Mouse (Mus musculus) heart, adult 11 months (tissue): ENCODE data around the gene Gm49416.
A peak's percentile ranks its signal among the peaks of the same experiment; 100 is the strongest.

Experiments used
- DNase-seq: peaks from one replicate; pipeline ENCODE4 v3.0.0; 2022

Gm49416 gene

DNA sequence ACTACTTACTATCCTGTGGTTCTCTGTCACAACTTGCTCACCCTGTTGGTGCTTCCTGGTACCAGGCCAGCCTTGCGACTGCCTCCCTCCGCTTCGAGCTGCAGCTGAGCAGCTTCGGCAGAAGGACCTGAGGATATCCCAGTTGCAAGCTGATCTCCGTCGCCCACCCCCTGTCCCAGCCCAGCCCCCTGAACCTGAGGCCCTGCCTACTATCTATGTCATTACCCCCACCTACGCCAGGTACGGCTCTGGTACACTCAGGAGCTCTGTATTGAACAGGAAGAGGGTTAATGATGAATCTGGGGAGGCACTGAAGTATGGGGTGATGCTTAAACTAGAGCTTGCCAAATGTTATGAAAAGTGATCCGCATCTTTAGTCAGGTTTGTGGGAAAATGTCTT lies 33.0 kb downstream of the Gm49416 start:
- peak; percentile 92 for DNase-seq

DNA sequence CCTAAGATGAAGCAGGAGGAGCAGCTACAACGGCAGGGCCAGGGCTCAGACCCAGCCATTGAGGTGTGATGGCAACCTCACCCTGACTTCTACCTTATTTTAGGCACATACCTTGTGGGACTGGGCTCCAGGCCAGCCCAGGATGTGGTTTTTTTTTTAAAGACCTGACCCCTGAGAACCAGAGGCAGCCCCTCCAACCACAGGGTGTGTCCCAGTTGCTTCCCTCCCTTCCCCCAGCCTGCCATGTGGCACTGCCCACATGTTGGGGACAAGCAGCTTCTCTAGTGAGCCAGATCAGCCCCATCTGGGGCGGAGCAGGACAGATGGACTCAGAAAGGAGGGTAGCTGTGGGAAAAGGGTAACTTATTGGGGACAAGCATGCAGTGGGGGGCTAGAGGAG lies 38.0 kb downstream of the Gm49416 start:
- peak; percentile 90 for DNase-seq

DNA sequence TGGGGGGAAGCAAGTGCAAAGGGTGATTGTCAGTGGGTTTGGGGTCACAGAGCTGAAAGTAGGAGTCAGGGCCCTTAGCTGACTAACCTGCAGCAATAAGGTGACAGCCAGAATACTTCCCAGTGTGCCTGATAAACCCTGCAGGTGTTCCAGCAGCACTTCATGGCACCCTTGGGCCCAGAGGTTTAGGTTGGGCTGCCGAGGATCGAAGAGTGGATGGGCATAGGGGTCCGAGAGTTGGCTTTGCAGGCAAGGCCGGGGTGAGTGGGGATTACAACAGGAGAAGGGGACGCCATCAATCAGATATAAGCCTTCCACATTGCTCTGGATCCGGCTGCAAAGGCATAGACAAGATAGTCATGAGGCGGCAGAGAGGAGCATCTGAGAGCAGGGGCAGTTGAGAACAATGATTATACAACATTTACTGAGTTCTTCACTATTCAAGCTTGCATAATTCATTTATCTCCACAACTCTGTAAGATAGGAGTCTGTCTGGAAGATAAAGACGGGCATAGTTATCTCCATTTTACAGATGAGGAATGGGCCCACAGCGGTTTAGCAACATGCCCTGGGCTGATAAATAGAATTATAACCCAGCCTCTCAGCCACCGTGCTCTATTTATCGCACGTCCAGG lies 39.3 kb downstream of the Gm49416 start:
- DNase-seq: peak; percentile 91

DNA sequence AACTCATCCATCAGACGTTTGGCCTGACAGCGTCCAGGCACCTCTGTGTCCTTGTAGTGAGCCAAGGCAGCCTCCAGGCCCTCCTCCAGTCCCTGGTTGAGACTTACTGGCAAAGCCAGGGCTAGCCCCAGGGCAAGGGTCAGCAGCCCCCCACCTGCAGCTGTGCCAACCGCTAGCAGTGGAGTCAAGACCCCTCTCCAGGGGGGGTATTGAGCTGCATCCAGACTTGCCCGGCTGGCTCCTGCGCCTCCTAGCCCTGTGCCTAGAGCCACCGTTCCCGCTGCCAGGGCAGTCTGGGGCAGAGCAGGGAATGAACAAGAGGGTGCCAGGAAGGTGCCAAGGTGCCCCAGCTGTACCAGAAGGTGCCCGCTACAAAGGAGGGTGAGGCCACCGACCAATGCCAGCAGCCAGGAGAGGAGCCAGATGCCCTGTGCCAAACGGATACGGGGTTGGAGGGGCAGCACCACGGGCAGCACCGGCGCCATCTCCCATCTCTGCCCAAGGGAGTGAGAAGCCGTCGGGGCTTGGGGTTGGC lies 40.0 kb downstream of the Gm49416 start:
- no peak for DNase-seq

DNA sequence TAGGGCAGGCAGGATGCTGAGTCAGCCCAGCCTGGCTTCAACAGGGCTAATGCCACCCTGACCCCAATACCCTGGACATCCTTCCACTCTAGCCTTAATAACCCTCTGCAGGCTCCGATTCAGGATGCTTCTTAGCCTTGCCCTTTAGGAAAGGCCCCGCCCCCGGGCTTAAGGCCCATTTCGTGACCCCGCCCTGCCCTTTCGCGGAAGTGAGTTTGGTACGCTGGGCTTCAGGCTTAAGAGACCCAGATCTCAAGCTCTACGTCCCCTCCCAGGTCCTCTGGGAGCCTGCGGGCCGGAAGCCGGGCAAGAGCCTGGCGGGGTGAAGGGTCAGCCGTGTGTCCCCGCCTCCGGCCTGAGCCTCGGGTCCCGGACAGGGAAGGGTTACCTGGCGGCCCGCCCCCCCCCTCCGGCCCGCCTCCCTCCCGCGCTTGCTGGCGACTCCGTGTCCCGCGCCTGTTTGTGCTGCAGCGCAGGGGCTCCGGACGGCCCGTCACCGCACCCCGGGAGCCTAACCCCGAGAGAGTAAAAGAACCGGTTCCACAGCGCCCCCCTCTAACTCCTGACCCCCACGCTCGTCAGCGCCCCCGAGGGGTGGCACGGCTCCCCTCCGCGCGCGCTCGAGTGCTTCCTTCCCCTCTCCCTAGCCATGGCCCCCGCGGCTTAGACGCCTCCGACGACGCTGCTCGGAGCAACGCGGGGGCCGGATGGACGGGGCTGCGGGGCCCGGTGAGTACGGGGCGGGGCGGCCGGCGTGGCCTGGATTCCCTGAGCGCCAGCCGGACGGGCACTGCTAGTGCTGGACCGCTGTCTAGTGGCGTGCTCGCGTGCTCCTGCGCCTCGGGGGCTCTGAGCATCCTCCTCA lies 40.7 kb downstream of the Gm49416 start, which contains the start of the genes Rom1 and Eml3:
Gene Rom1 (minus strand): TSS at position 133 of the 865 bp plus-strand sequence.
Gene Eml3 (plus strand): TSS at position 329 of the 865 bp plus-strand sequence.
- peak; percentile 99 for DNase-seq

DNA sequence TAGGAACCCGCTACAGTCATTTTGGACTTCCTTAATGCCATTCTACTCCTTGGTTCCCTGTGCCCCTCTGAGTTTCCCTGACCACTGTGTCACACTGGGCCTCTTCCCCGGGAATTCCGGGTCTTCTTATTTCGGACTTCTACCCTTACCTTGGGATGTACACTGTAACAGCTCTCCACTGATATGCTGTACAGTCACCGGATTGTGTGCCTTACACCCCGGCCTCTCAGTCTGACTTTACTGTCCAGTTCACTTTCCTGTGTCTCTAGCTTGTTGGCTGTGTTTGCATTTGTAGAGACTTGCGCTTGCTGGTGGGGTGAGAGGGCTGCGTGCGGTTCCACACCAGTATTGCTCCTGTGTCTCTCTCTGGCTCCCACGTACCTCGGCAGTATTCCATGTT lies 41.4 kb downstream of the Gm49416 start:
- no peak for DNase-seq

DNA sequence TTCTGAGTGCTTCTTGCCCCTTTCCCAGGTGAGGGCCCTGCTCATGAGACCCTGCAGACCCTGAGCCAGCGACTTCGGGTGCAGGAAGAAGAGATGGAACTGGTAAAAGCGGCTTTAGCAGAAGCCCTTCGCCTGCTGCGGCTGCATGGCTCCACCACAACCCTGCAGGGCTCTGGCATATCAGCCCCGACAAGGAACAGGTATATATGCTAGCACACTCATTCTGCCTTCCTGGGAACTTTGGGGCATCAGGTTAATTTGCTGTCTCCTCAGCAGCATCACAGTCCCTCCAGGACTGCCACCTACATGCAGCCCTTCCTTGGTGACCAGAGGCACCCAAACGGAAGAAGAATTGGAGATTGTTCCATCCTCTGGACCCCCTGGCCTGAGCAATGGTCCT lies 42.0 kb downstream of the Gm49416 start:
- DNase-seq: peak; percentile 90

DNA sequence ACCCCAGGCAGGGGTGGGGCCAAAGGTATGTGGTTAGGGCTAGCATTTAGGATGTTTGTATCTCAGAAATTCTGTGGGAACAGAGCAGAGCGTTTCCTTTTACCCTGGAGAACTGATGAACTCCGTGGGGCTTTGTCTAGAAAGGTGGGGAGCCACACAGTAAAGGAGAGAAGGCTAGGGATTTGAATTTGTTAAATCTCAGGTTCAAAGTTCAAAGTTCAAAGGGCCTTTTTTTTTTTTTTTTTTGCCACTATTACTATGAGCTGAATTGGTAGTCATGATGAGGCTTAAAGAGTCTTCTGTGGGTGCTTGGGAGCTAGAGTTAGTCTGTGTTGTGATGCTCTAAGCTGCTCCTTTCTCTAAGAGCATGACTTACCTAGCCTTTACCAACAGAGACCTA lies 48.0 kb downstream of the Gm49416 start:
- no peak for DNase-seq

- peak; percentile 95 for DNase-seq
Measured at GRCm38 (mm10) chr19:8940526-8941133, 51.9 kb downstream of the Gm49416 start.

DNA sequence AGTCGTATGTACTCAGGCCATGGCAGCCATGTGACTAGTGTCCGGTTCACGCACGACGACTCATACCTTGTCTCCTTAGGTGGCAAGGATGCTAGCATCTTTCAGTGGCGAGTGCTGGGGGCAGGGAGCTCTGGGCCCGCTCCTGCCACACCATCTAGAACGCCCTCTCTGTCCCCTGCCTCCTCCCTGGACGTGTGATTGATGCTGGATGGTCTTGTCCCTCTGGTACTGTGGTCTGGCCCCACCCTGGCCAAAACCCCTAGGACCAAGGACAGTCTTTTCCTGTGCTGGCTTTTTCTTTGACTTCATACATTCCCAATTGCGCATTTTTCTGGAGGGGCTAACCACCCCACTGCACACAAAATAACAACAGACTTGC lies 52.4 kb downstream of the Gm49416 start:
- peak; percentile 95 for DNase-seq

DNA sequence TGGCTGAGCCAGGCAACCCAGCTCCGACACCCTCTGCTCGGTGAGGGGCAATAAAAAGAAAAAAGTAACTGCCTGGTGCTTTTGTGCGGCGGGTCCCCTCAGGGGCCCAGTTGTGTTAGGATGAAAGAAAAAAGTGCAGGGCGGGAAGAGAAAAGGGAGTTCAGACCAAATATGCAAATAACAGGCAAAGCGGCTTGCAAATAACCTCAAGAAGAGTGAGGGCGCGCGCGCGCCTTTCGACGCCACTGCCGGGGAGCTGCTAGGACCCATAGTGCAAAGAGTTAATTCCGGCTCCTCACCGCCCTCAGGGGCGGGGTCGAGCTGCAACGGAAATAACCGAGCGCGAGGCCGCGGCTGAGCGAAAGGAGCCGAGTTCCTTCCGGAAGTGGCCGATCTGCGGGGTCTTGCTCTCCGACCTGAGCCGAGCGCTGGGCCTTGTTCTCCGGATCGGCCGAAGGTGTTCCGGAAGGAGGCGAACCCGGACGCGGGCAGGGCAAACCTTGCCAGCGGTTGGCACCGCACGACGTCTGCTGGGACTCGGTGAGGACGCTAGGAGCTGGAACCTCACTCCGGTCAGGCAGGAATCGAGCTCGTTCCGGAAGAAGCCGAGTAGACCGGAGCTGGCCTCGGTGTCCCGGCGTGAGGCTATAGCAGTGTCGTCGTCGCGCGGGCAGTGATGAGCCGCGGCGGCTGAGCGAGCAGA lies 52.9 kb downstream of the Gm49416 start, which contains the start of gene Mta2:
Gene Mta2 (plus strand): TSS at position 361 of the 703 bp plus-strand sequence.
- DNase-seq: peak; percentile 99

- no peak for DNase-seq
Measured at GRCm38 (mm10) chr19:8942276-8942964, 53.7 kb downstream of the Gm49416 start.

DNA sequence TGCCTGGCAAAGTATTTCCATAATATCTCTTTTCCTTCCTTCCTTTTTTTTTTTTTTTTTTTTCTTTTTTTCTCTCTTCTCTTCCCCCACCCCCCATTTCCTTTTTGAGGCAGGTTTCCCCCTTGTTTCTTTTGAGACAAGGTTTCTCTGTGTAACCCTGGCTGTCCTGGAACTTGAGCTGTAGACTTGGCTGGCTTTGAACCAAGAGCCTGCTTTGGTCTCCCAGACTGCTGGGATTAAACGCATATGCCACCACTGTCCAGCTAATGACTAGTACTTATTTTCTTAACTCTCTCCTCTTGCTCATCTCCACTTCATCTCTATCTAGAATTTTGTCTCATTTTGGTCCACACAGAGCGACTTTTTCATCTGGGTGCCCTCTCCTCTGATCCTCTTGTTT lies 54.3 kb downstream of the Gm49416 start:
- DNase-seq: no peak

DNA sequence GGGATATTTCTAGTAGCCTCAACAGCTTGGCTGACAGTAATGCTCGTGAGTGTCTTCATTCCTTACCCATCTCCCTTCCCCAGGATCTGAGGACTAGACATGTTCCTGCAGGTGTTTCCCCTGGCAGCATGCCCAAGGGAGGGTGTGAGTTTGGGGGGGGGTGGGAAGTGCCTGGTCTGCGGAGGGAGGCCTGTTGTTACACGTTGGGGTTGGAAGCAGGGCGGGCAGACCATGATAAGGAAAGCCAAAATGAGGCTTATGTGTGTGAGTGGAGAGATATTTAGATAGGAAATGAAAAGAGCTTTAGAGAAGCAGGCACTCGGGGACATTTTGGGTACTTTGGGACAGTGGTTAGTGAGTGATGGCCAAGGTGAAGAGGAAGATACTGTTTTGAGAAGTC lies 55.3 kb downstream of the Gm49416 start:
- no peak for DNase-seq

GRCm38 (mm10) chr19:8944750-8945149 lies 56.0 kb downstream of the Gm49416 start:
- peak; percentile 98 for DNase-seq
